Mouse (Mus musculus): ENCODE results near the gene Cdc42ep1. TPM values are rescaled to one million over a fixed set of nuclear protein-coding genes. Genes with fewer than 3 reads are reported as not detected.

The Cdc42ep1 gene
- polyA plus RNA-seq, 1 experiment from 2014 or later = 19.2 TPM

GRCm38 (mm10) chr15:78832701-78833123, 9.7 kb upstream of the Cdc42ep1 start:
- Histone ChIP-seq H3K27ac (peak overlapping the region; percentile 92), H3K9me3 (peaks cover 4% of the 10 kb centered on the region; the same call in 1 of the 2 replicates), H3K4me1 (replicated peaks) (peaks cover 65% of the 10 kb centered on the region), H3K36me3 (no peaks in the 10 kb centered on the region), H3K27me3 (ENCODE audit: insufficient read depth, poor library complexity, severe bottlenecking) (peaks cover 12% of the 10 kb centered on the region), H3K4me3 (peak overlapping the region; percentile 21)
- DNase-seq (ENCODE audit: low spot score) = peak; percentile 72
- WGBS = 11% methylated on average over 14 of the region's 14 CpGs

- peak overlapping the region; percentile 92 for H3K27ac ChIP-seq
- H3K9me3 ChIP-seq = peaks cover 4% of the 10 kb centered on the region; the same call in 1 of the 2 replicates
- WGBS = 90% methylated on average over 3 of the region's 3 CpGs
- H3K4me1 ChIP-seq (replicated peaks) = peaks cover 58% of the 10 kb centered on the region
- no peaks in the 10 kb centered on the region for H3K36me3 ChIP-seq
- peaks cover 4% of the 10 kb centered on the region for H3K27me3 ChIP-seq (ENCODE audit: insufficient read depth, poor library complexity, severe bottlenecking)
- DNase-seq (ENCODE audit: low spot score) = no peak
- H3K4me3 ChIP-seq = no peak overlapping the region
These were observed 8.8 kb upstream of the Cdc42ep1 start for GRCm38 (mm10) chr15:78833582-78833981.

GRCm38 (mm10) chr15:78834233-78835005, 8.0 kb upstream of the Cdc42ep1 start:
- Histone ChIP-seq H3K27me3 (ENCODE audit: insufficient read depth, poor library complexity, severe bottlenecking) (no peaks in the 10 kb centered on the region), H3K4me3 (no peak overlapping the region), H3K9me3 (peaks cover 4% of the 10 kb centered on the region; the same call in 1 of the 2 replicates), H3K27ac (peak overlapping the region; percentile 92), H3K36me3 (no peaks in the 10 kb centered on the region), H3K4me1 (replicated peaks) (peaks cover 66% of the 10 kb centered on the region)
- no peak for DNase-seq (ENCODE audit: low spot score)
- WGBS = 34% methylated on average over 10 of the region's 10 CpGs

- no peaks in the 10 kb centered on the region for H3K36me3 ChIP-seq
- peak overlapping the region; percentile 92 for H3K27ac ChIP-seq
- peaks cover 5% of the 10 kb centered on the region; the same call in 1 of the 2 replicates for H3K27me3 ChIP-seq (ENCODE audit: insufficient read depth, poor library complexity, severe bottlenecking)
- DNase-seq (ENCODE audit: low spot score) = peak; percentile 58
- peaks cover 76% of the 10 kb centered on the region for H3K4me1 ChIP-seq (replicated peaks)
- 6% methylated on average over 12 of the region's 12 CpGs for WGBS
- peaks cover 4% of the 10 kb centered on the region; the same call in 1 of the 2 replicates for H3K9me3 ChIP-seq
- H3K4me3 ChIP-seq = peak overlapping the region; percentile 7
These were observed 7.0 kb upstream of the Cdc42ep1 start for GRCm38 (mm10) chr15:78835200-78836085.

DNA sequence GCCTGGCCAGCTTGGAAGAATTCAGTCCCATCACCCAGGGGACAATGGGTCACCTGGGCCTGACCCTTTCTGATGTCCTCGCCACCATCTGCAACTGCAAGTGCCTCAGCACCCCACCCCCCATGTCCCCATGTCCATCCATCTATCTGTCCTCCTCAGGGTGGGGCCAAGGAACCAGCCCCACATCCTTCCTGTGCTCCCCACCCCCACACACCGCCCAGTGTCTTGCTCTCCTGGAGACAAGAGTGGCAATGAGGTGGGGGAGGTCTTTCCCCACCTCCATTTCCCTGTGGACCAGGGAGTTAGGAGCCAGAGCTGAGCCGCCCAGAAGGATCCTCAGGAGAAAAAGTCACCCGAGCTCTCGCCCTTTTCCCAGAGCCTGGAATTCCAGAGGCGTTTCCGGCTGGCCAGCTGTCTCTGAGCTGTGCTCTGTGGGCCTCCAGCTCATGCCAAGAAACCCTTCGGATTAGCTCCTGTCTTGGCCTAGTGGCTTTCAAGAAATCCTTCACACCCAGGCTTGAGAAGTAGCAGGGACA, 6.3 kb upstream of the Cdc42ep1 start:
- 33% methylated on average over 8 of the region's 8 CpGs for WGBS
- H3K4me3 ChIP-seq = no peak overlapping the region
- no peaks in the 10 kb centered on the region for H3K36me3 ChIP-seq
- H3K4me1 ChIP-seq (replicated peaks) = peaks cover 81% of the 10 kb centered on the region
- peak overlapping the region; percentile 92 for H3K27ac ChIP-seq
- peaks cover 12% of the 10 kb centered on the region for H3K27me3 ChIP-seq (ENCODE audit: insufficient read depth, poor library complexity, severe bottlenecking)
- DNase-seq (ENCODE audit: low spot score) = peak; percentile 51
- peaks cover 4% of the 10 kb centered on the region; the same call in 1 of the 2 replicates for H3K9me3 ChIP-seq

DNA sequence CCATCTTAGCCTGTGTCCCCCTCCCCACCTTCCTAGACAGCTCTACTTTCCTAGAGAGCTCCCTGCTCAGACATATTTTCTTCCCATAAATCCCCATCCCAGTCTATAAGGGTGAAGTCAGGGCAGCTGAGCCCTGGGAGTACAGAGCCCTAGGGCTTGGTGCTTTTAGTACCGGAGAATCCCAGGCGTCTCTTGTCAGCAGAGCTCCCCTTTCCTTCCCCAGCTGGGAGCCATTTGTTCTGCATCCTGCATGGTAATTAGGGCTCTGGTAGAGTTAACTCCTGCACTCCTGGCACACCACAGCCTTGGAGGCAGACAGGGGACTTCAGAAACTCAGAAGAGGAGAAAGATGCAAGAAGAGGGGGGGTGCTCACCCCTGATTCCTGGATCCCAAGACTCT, 2.7 kb upstream of the Cdc42ep1 start:
- Histone ChIP-seq H3K27ac (peak overlapping the region; percentile 81), H3K9me3 (peaks cover 4% of the 10 kb centered on the region; the same call in 1 of the 2 replicates), H3K27me3 (ENCODE audit: insufficient read depth, poor library complexity, severe bottlenecking) (peaks cover 48% of the 10 kb centered on the region), H3K4me1 (replicated peaks) (peaks cover 81% of the 10 kb centered on the region), H3K36me3 (no peaks in the 10 kb centered on the region), H3K4me3 (no peak overlapping the region)
- DNase-seq (ENCODE audit: low spot score) = peak; percentile 48
- WGBS = 0% methylated on average over 2 of the region's 2 CpGs

GRCm38 (mm10) chr15:78840241-78840640, 2.2 kb upstream of the Cdc42ep1 start:
- peaks cover 81% of the 10 kb centered on the region for H3K4me1 ChIP-seq (replicated peaks)
- 48% methylated on average over 3 of the region's 3 CpGs for WGBS
- peak overlapping the region; percentile 81 for H3K27ac ChIP-seq
- H3K9me3 ChIP-seq = peaks cover 4% of the 10 kb centered on the region; the same call in 1 of the 2 replicates
- peaks cover 53% of the 10 kb centered on the region for H3K27me3 ChIP-seq (ENCODE audit: insufficient read depth, poor library complexity, severe bottlenecking)
- H3K4me3 ChIP-seq = no peak overlapping the region
- DNase-seq (ENCODE audit: low spot score) = peak; percentile 4
- H3K36me3 ChIP-seq = no peaks in the 10 kb centered on the region

GRCm38 (mm10) chr15:78840751-78841150, 1.7 kb upstream of the Cdc42ep1 start:
- DNase-seq (ENCODE audit: low spot score) = no peak
- peaks cover 4% of the 10 kb centered on the region; the same call in 1 of the 2 replicates for H3K9me3 ChIP-seq
- peaks cover 56% of the 10 kb centered on the region for H3K27me3 ChIP-seq (ENCODE audit: insufficient read depth, poor library complexity, severe bottlenecking)
- H3K36me3 ChIP-seq = no peaks in the 10 kb centered on the region
- 56% methylated on average over 11 of the region's 11 CpGs for WGBS
- H3K27ac ChIP-seq = peak overlapping the region; percentile 81; the same call in 1 of the 2 replicates
- peaks cover 81% of the 10 kb centered on the region for H3K4me1 ChIP-seq (replicated peaks)
- H3K4me3 ChIP-seq = no peak overlapping the region

GRCm38 (mm10) chr15:78841161-78841790, 1.1 kb upstream of the Cdc42ep1 start:
- Histone ChIP-seq H3K9me3 (peaks cover 4% of the 10 kb centered on the region; the same call in 1 of the 2 replicates), H3K27me3 (ENCODE audit: insufficient read depth, poor library complexity, severe bottlenecking) (peaks cover 56% of the 10 kb centered on the region), H3K4me1 (replicated peaks) (peaks cover 81% of the 10 kb centered on the region), H3K27ac (peak overlapping the region; percentile 35), H3K4me3 (no peak overlapping the region), H3K36me3 (no peaks in the 10 kb centered on the region)
- DNase-seq (ENCODE audit: low spot score) = no peak
- WGBS = 36% methylated on average over 6 of the region's 6 CpGs

- Histone ChIP-seq H3K27me3 (ENCODE audit: insufficient read depth, poor library complexity, severe bottlenecking) (peaks cover 60% of the 10 kb centered on the region), H3K36me3 (no peaks in the 10 kb centered on the region), H3K27ac (peak overlapping the region; percentile 92), H3K9me3 (no peaks in the 10 kb centered on the region), H3K4me1 (replicated peaks) (peaks cover 85% of the 10 kb centered on the region), H3K4me3 (peak overlapping the region; percentile 65)
- WGBS = 39% methylated on average over 21 of the region's 21 CpGs
- DNase-seq (ENCODE audit: low spot score) = peak; percentile 17
These were observed 1.4 kb downstream of the Cdc42ep1 start for GRCm38 (mm10) chr15:78843581-78844469.

GRCm38 (mm10) chr15:78844791-78845190, 2.4 kb downstream of the Cdc42ep1 start:
- peak overlapping the region; percentile 65; the same call in 1 of the 2 replicates for H3K4me3 ChIP-seq

More at GRCm38 (mm10) chr15:78844791-78845190, 2.4 kb downstream of the Cdc42ep1 start:
- Histone ChIP-seq H3K4me1 (replicated peaks) (peaks cover 82% of the 10 kb centered on the region), H3K9me3 (no peaks in the 10 kb centered on the region), H3K36me3 (0 out of 2 replicates have a peak, but pooled peaks cover 6% of the 10 kb centered on the region), H3K27me3 (ENCODE audit: insufficient read depth, poor library complexity, severe bottlenecking) (peaks cover 65% of the 10 kb centered on the region), H3K27ac (peak overlapping the region; percentile 66)
- 34% methylated on average over 9 of the region's 9 CpGs for WGBS
- DNase-seq (ENCODE audit: low spot score) = peak; percentile 16
